Mouse (Mus musculus): ENCODE measurements around the gene Cdh12. TPM values are rescaled to one million over a fixed set of nuclear protein-coding genes. Genes with fewer than 3 reads are reported as not detected.

Gene Cdh12
- 0.41 and 0.73 TPM in 2 replicates for polyA plus RNA-seq (2012; rRNA removed)

DNA sequence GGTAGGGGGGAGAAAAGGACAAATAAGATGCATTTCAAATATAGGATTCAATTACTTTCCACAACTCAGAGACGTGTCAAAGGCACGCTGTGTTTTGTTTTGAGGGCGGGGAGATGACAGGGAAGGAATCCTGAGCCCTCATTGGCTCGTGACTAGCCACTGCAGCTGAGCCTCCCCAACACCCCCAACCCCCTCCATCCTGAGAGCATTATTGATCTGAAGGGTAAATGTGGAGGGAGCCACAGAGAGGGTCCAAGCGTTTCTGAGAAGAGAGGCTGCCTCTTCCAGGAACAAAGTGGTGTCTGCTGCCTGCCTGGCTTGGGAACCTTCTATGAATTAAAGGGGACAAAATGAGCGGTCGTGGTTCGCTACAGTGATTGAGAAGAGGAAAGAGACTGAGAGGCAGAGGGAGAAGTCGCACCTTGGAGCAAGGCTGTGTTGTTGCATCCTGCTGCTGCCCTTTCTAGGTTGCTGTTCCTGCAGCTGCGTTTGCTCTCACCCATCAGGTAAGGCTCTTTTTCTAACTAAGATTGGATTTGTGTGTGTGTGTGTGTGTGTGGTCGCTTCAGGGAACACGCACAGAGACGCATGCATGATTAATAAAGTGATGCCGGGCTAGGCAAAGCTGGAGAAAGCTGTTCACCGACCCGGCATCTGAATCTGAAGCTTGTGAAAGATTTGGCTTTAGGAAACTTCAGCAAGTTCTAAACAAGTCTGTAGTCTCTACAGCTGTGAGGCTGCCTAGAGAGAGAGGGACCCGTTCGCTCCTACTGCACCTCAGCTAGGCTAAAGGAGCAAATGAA lies at the start of gene Cdh12:
Cdh12 (plus strand) TSS at position 405 of the 803 bp plus-strand sequence.
- Histone ChIP-seq H3K4me3 (ENCODE audit: control insufficient read depth, low read depth, low read length) (no peak within 1 kb of the TSS), H3K27ac (ENCODE audit: control insufficient read depth, insufficient read depth, low read depth, low read length) (no peak within 1 kb of the TSS), H3K4me1 (ENCODE audit: control insufficient read depth, insufficient read depth, low read length) (no peaks in the 10 kb centered on the region; the same call in 1 of the 2 replicates), H3K27me3 (ENCODE audit: control insufficient read depth, insufficient read depth, low read length) (no peaks in the 10 kb centered on the region), H3K36me3 (ENCODE audit: control insufficient read depth, insufficient read depth, low read length) (no peaks in the 10 kb centered on the region)
- TF ChIP-seq POLR2A (IDR thresholded peaks at IDR 0.05; ENCODE audit: control insufficient read depth, low read depth, low read length), result no peak
- no peak for TF ChIP-seq CTCF (IDR thresholded peaks at IDR 0.05; ENCODE audit: control insufficient read depth, insufficient read depth, insufficient replicate concordance, low read depth, low read length)

- no peak overlapping the region for H3K27ac ChIP-seq (ENCODE audit: control insufficient read depth, insufficient read depth, low read depth, low read length)
- TF ChIP-seq CTCF (IDR thresholded peaks at IDR 0.05; ENCODE audit: control insufficient read depth, insufficient read depth, insufficient replicate concordance, low read depth, low read length) (no peak), POLR2A (IDR thresholded peaks at IDR 0.05; ENCODE audit: control insufficient read depth, low read depth, low read length) (no peak)
- no peak overlapping the region for H3K4me3 ChIP-seq (ENCODE audit: control insufficient read depth, low read depth, low read length)
- H3K27me3 ChIP-seq (ENCODE audit: control insufficient read depth, insufficient read depth, low read length), result no peaks in the 10 kb centered on the region
- no peaks in the 10 kb centered on the region for H3K36me3 ChIP-seq (ENCODE audit: control insufficient read depth, insufficient read depth, low read length)
- no peaks in the 10 kb centered on the region for H3K4me1 ChIP-seq (ENCODE audit: control insufficient read depth, insufficient read depth, low read length)
These were observed 45.5 kb upstream of the Cdh12 start for GRCm38 (mm10) chr15:20403596-20403995.

DNA sequence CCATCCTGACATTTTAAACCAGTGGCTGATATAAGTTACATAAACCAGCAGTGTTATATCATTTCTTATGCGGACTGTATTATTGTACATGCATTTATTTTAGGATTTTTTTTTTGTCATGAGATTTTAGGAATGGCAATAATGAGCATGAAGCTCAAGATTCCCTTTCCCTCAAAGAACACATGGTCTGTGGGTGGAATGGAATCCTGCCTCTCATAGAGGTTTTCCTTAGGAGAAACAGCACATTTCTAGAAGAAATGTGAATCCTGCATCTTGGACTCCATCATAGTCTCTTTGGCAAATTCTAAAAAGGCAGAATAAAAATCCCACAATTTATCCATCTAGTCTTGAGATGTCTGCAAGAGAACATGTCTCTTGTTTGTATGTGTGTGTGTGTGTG lies 35.7 kb upstream of the Cdh12 start:
- no peaks in the 10 kb centered on the region for H3K36me3 ChIP-seq (ENCODE audit: control insufficient read depth, insufficient read depth, low read length)
- H3K4me3 ChIP-seq (ENCODE audit: control insufficient read depth, low read depth, low read length), result no peak overlapping the region
- H3K27ac ChIP-seq (ENCODE audit: control insufficient read depth, insufficient read depth, low read depth, low read length), result no peak overlapping the region
- H3K27me3 ChIP-seq (ENCODE audit: control insufficient read depth, insufficient read depth, low read length), result no peaks in the 10 kb centered on the region
- H3K4me1 ChIP-seq (ENCODE audit: control insufficient read depth, insufficient read depth, low read length), result no peaks in the 10 kb centered on the region
- no peak for TF ChIP-seq POLR2A (IDR thresholded peaks at IDR 0.05; ENCODE audit: control insufficient read depth, low read depth, low read length)
- no peak for TF ChIP-seq CTCF (IDR thresholded peaks at IDR 0.05; ENCODE audit: control insufficient read depth, insufficient read depth, insufficient replicate concordance, low read depth, low read length)

DNA sequence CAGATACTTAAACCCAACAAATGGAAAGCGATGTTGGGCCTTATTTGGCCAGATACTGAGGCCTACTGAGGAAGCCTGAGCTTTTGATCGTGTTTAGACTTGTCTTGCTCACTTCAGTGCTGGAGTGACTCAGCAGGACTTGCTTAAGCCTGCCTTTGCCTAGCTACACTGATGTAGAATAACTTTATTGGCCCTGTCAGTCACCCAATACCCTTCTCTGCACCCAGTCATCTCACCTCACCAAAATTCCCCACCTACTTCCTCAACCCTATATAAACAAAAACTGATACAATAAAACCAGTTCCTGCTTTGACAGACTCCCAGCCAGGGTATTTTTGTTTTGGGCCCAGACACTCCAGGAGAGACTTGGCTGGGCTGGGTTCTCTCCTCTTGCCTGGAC lies 12.7 kb upstream of the Cdh12 start:
- H3K4me3 ChIP-seq (ENCODE audit: control insufficient read depth, low read depth, low read length), result no peak overlapping the region
- H3K27ac ChIP-seq (ENCODE audit: control insufficient read depth, insufficient read depth, low read depth, low read length), result no peak overlapping the region
- H3K4me1 ChIP-seq (ENCODE audit: control insufficient read depth, insufficient read depth, low read length), result no peaks in the 10 kb centered on the region
- no peaks in the 10 kb centered on the region for H3K27me3 ChIP-seq (ENCODE audit: control insufficient read depth, insufficient read depth, low read length)
- H3K36me3 ChIP-seq (ENCODE audit: control insufficient read depth, insufficient read depth, low read length), result no peaks in the 10 kb centered on the region
- TF ChIP-seq CTCF (IDR thresholded peaks at IDR 0.05; ENCODE audit: control insufficient read depth, insufficient read depth, insufficient replicate concordance, low read depth, low read length), result no peak
- TF ChIP-seq POLR2A (IDR thresholded peaks at IDR 0.05; ENCODE audit: control insufficient read depth, low read depth, low read length), result no peak

GRCm38 (mm10) chr15:20450558-20450957 lies 1.5 kb downstream of the Cdh12 start:
- TF ChIP-seq CTCF (IDR thresholded peaks at IDR 0.05; ENCODE audit: control insufficient read depth, insufficient read depth, insufficient replicate concordance, low read depth, low read length), result no peak
- no peak for TF ChIP-seq POLR2A (IDR thresholded peaks at IDR 0.05; ENCODE audit: control insufficient read depth, low read depth, low read length)
- no peak overlapping the region for H3K4me3 ChIP-seq (ENCODE audit: control insufficient read depth, low read depth, low read length)
- H3K36me3 ChIP-seq (ENCODE audit: control insufficient read depth, insufficient read depth, low read length), result no peaks in the 10 kb centered on the region
- no peaks in the 10 kb centered on the region for H3K27me3 ChIP-seq (ENCODE audit: control insufficient read depth, insufficient read depth, low read length)
- H3K27ac ChIP-seq (ENCODE audit: control insufficient read depth, insufficient read depth, low read depth, low read length), result no peak overlapping the region
- no peaks in the 10 kb centered on the region; the same call in 1 of the 2 replicates for H3K4me1 ChIP-seq (ENCODE audit: control insufficient read depth, insufficient read depth, low read length)

- no peak overlapping the region for H3K27ac ChIP-seq (ENCODE audit: control insufficient read depth, insufficient read depth, low read depth, low read length)
- H3K27me3 ChIP-seq (ENCODE audit: control insufficient read depth, insufficient read depth, low read length), result no peaks in the 10 kb centered on the region
- no peaks in the 10 kb centered on the region for H3K4me1 ChIP-seq (ENCODE audit: control insufficient read depth, insufficient read depth, low read length)
- no peaks in the 10 kb centered on the region for H3K36me3 ChIP-seq (ENCODE audit: control insufficient read depth, insufficient read depth, low read length)
- no peak overlapping the region for H3K4me3 ChIP-seq (ENCODE audit: control insufficient read depth, low read depth, low read length)
- no peak for TF ChIP-seq CTCF (IDR thresholded peaks at IDR 0.05; ENCODE audit: control insufficient read depth, insufficient read depth, insufficient replicate concordance, low read depth, low read length)
- no peak for TF ChIP-seq POLR2A (IDR thresholded peaks at IDR 0.05; ENCODE audit: control insufficient read depth, low read depth, low read length)
These were observed 9.4 kb downstream of the Cdh12 start for GRCm38 (mm10) chr15:20458508-20458907.

DNA sequence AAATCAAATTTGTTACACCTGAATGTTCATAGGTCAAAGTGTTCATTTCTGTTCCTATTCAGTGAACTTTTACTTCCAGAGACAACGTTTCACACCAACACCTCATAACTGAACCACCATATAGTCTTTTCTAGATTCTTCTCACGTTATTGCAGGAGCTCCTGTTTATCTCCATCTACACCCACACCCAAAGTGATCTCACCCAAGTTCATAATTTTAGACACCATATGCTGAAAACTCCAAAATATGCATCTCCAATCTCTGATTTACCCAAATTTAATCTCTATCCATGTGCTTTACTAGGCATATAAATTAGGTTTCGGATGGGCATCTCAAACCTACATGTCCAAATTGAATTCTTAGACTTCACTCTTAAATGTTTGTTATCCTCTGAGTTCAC lies 13.4 kb downstream of the Cdh12 start:
- Histone ChIP-seq H3K27ac (ENCODE audit: control insufficient read depth, insufficient read depth, low read depth, low read length) (no peak overlapping the region), H3K27me3 (ENCODE audit: control insufficient read depth, insufficient read depth, low read length) (no peaks in the 10 kb centered on the region), H3K36me3 (ENCODE audit: control insufficient read depth, insufficient read depth, low read length) (no peaks in the 10 kb centered on the region), H3K4me1 (ENCODE audit: control insufficient read depth, insufficient read depth, low read length) (no peaks in the 10 kb centered on the region), H3K4me3 (ENCODE audit: control insufficient read depth, low read depth, low read length) (no peak overlapping the region)
- TF ChIP-seq POLR2A (IDR thresholded peaks at IDR 0.05; ENCODE audit: control insufficient read depth, low read depth, low read length) (no peak), CTCF (IDR thresholded peaks at IDR 0.05; ENCODE audit: control insufficient read depth, insufficient read depth, insufficient replicate concordance, low read depth, low read length) (no peak)
